Mouse (Mus musculus): ENCODE data around the gene Olfr330. TPM values are rescaled to one million over a fixed set of nuclear protein-coding genes. Genes with fewer than 3 reads are reported as not detected.
"Not testable (repeated sequence)": the region's sequence is repeated elsewhere in the genome, so short reads cannot be mapped to it uniquely, and the experiment has no call there.

Gene Olfr330
- total RNA-seq (2021), result not detected
- long read RNA-seq, experiment 1, result 0 reads
- long read RNA-seq, experiment 2, result 0 reads

DNA sequence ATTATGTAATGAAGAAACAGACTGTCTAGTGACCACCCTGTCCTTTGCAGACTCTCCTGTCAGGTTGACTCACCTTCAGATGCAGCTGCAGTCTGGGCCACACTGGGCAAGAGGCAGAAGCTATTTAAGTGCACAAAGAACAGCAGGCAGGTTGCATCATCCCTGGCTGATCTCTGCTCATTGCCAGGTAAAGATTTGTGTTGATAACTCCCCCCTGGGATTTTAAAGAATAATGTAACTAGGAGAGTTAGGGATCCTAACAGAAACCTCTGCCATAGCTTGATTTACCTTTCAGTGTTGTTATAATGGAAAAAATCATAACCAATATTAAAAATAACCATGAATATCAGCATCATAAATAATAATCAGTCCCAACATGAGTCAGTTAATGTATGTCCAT, at the start of gene Olfr330:
TSS of gene Olfr330 (minus strand) at position 101 of the 400 bp plus-strand sequence.
- DNase-seq; intact Hi-C loops (cut with DNase I): not testable (repeated sequence)

DNA sequence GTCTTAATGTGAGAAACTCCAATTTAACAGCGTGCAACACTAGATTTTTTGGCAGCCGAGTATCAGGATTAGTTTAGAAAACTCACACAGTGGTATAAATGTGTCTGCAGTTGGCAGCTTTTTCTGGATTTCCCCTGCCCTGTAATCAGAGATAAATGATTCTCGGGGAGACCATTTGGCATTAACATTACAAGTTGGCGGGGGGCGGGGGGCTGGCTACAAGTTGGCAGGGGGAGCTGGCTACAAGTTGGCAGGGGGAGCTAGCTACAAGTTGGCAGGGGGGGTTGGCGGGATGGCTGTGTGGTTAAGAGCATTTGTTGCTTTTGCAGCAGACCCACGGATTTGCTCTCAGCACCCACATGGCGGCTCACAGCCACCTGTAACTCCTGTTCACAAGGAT, 44.0 kb upstream of the Olfr330 start:
- DNase-seq, result no peak
- intact Hi-C loops (cut with DNase I), result no loop called here

DNA sequence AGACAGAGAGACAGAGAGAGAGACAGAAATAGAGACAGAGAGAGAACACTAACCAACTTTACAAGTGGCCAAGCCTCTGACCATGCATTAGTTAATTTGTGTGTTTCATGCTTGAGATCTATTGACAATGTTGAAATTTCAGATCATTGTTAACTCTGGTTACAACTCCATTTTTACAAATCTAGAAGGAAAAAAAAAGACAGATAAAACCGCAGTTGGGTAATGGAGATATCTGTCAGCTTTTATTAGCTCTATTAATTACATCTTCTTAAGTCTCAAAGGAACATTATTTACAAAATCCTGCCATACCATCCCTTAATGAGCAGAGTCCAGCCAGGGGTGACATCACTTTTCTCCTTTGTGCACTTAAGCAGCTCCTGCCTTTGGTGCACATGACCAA, 42.8 kb upstream of the Olfr330 start, which contains the start of gene Olfr325:
TSS of gene Olfr325 (plus strand) at position 301 of the 400 bp plus-strand sequence.
- intact Hi-C loops (cut with DNase I), result no loop called here
- no peak for DNase-seq

DNA sequence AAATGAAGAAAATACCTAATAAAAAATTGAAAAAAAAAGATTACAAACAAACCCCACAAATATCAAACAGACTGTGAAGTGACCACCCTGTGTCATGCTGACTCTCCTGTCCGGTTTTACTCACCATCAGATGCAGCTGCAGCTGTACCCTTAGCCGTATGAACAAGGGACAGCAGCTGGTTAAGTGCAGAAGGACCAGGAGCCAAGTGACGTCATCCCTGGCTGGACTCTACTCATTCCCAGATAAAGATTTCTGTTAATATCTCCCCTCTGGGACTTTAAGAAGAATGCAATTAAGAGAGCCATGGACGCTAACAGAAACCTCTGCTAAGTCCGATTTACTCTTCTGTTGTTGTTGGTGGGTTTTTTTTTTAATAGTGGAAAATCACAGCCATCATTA, 35.8 kb upstream of the Olfr330 start, which contains the start of gene Olfr224:
TSS of gene Olfr224 (minus strand) at position 149 of the 400 bp plus-strand sequence.
- peak; percentile 32 to 50 for DNase-seq
- intact Hi-C loops (cut with DNase I), result no loop called here

DNA sequence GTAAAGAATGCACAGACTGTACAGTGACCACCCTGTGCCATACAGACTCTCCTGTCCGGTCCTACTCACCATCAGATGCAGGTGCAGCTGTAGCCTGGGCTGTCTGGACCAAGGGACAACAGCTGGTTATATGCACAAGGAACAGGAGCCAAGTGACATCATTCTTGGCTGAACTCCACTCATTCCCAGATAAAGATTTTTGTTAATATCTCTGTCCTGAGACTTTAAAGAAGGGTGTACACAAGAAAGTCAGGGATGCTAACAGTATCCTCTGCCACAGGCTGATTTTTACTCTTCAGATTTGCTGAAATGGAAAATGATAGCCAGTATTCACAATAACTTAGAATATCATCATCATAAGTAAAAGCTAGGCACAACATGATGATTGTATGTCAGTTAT, 20.9 kb upstream of the Olfr330 start, which contains the start of gene Olfr328:
TSS of gene Olfr328 (minus strand) at position 101 of the 400 bp plus-strand sequence.
- DNase-seq, result peak in 1 of 2 experiments; percentile 3
- intact Hi-C loops (cut with DNase I), result no loop called here

DNA sequence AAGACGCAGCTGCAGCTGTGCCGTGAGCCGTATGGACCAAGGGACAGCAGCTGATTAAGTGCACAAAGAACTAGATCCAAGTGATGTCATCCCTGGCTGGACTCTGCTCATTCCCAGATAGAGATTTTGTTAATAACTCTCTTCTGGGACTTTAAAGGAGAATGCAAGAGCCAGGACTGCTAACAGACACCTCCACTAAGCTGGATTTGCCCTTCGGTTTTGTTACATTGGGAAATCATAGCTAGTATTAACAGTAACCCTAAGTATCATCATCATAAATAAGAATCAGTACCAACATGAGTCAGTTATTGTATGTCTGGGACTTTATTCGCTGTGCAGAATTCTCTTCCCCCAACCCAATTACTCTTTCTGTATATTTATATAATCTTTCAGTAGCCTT, 11.7 kb upstream of the Olfr330 start, which contains the start of gene Olfr329-ps:
TSS of gene Olfr329-ps (minus strand) at position 101 of the 400 bp plus-strand sequence.
- intact Hi-C loops (cut with DNase I), result no loop called here
- peak; percentile 4 to 16 for DNase-seq

DNA sequence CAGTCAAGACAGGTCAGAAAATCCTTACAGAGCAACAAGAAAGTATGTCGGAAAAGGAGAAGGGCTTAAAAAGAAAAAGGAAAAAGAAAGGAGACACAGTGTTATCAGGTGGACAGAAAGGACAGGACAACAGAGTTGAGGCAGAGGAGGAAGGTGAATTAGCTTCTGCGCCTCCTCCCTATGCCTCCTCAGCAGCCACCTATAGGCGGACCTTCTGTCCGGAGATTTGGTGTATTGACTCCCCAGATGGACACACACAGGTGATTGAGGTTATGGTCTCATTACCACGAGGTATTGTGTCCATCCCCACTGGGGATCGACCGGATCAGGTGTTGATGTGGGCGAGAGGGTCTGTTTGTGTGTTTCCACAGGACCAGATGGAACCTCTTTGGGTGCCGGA, 14.9 kb downstream of the Olfr330 start:
- peak; percentile 9 for DNase-seq
- intact Hi-C loops (cut with DNase I), result not testable (repeated sequence)

DNA sequence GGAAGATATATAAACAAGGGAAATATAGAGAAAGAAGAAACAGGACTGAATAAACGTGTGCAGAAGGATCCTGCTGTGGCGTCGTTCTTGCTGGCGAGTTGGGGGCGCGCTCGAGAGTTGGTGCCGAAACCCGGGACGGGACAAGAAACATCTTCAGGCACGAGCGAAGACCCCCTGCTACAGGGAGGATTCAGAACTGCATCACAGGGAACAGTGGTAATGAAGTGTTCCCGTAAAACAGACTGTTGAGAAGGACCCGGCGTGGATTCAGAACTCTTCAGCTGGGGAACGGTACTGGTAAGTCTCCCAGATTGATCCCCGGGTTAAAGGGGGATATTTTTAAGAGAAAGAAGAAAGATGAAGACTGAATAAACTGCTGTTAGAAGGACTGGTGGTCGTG, 15.7 kb downstream of the Olfr330 start:
- intact Hi-C loops (cut with DNase I), result not testable (repeated sequence)
- peak; percentile 60 to 68 for DNase-seq

DNA sequence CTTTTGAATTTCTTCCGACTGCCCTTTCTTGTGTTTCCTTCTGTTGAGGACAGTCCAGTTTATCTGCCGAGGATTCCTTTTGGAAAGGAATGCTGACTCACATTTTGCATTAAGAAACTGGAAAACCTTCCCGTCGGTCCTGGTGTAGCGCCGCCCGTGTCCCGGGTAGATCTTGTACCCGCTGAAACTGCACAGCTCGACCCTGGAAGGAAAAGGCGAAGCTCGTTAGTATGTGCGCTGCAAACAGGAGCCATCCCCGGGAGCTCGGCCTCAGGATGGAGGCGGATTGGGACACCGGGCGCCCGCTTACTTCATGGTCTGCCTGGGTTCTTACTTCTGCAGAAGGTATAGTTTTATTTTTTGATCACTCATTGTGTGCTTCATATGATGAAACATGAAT, 25.6 kb downstream of the Olfr330 start:
- intact Hi-C loops (cut with DNase I); DNase-seq: not testable (repeated sequence)

DNA sequence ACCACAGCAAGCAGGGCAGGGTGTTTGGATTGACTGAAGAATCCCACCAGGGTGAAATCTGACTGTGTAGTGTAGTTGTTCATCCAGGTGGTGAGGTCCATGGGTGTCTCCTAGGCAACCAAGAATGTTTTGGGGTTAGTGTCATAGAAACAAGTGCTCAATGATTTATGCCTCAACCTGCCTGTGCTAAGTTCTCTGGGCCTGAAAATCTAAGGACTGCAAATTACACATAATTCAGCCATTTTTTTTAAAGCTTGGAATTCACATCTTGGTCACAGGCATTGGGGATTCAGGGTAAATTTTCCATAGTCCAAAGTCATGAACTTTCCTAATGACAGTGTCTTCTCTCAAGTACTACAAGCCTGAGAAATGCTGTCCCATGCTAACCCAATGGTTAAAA, 32.2 kb downstream of the Olfr330 start, which contains the start of gene Olfr331:
TSS of gene Olfr331 (minus strand) at position 101 of the 400 bp plus-strand sequence.
- DNase-seq, result not testable (repeated sequence)
- intact Hi-C loops (cut with DNase I), result loop anchor here (5.0 kb wide), 1 partner anchor 100 kb away; no protein-coding TSS in a partner anchor

DNA sequence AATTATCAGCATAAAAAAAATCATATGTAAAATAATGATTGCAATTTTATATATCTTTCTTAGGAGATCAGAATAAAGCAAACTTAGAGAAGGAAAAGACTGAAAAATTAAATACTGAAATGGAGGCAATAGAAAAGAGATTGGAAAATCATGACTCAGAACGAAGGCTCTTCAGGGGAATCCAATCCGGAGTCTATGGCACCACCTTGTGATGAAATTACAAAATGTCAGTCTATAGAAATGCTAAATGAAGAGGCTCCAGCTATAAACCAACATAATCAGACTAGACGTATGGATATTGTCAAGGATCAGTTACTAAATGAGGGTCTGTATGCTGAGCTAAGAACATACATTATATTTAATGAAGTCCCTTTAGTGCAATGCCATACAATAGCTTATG, 35.3 kb downstream of the Olfr330 start:
- intact Hi-C loops (cut with DNase I), result loop anchor here (10.0 kb wide), 1 partner anchor 194 kb away; the partner anchor contains the start of gene Zfp692
- peak in 1 of 2 experiments; percentile 3 for DNase-seq

DNA sequence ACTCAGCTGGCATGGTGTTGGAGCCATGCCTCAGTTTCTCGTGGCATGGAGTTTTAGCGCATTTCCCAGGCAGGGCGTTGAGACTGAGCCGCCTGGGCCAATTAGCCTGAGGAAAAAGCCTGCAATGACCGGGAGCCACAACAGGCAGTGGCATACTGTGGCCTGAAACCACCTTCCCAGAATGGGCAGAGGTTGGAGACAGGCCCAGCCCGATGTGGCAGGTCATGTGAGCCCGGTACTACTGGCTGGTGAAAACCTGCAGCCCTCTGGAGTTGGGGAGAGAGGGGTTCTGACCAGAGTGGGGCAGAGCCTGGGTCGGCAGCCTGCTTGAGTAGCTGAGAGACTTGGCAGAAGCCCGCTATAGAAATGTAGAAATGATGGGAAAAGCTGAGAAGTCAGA, 35.9 kb downstream of the Olfr330 start:
- intact Hi-C loops (cut with DNase I), result loop anchor here (10.0 kb wide), 1 partner anchor 194 kb away; the partner anchor contains the start of gene Zfp692
- DNase-seq, result peak; percentile 30 to 59

DNA sequence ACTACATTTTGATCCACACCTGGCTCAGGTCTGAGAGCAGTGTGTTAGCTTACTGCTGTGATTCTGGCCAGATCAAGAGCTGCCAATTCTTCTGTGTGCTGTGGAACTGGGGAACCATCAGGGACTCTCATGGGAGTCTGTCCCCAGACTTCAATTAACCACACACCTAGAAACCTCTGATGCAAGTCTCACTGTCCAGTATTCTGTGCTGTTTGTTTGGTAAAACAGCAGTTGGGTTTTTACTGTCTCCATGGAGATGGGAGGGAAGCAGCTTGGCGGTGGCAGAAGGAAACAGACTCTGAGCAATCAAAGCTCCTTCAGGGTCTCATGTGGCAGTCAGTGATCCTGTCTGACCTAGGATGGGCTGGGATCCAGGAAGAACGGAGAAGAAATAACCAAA, 42.2 kb downstream of the Olfr330 start, which contains the start of gene Olfr332:
TSS of gene Olfr332 (minus strand) at position 101 of the 400 bp plus-strand sequence.
- no peak for DNase-seq
- intact Hi-C loops (cut with DNase I), result loop anchor here (10.0 kb wide), 1 partner anchor 188 kb away; the partner anchor contains the start of gene Zfp692

Other genes starting within 250 kb of the Olfr330 start
- 1 to 10 TPM; 3.9 to 4.7 TPM for gene Zfp692, start 227.8 kb downstream of the Olfr330 start, total RNA-seq (2021)
- 10 to 100 TPM; 48.9 to 53.1 TPM for gene Zfp672, start 204.5 kb downstream of the Olfr330 start, total RNA-seq (2021)
- gene Sh3bp5l, start 204.1 kb downstream of the Olfr330 start, total RNA-seq (2021), result 10 to 100 TPM; 45.6 to 49.5 TPM
- gene Lypd8, start 155.8 kb downstream of the Olfr330 start, total RNA-seq (2021), result not detected
- gene 1810065E05Rik, start 113.7 kb downstream of the Olfr330 start, total RNA-seq (2021), result not detected
- gene Gm12253, start 102.3 kb downstream of the Olfr330 start, total RNA-seq (2021), result not detected
- not detected for gene Lypd9, start 81.9 kb downstream of the Olfr330 start, total RNA-seq (2021)
- gene Olfr30, start 72.6 kb downstream of the Olfr330 start, total RNA-seq (2021), result not detected
- gene Olfr332, start 42.3 kb downstream of the Olfr330 start, total RNA-seq (2021), result not detected
- not detected for gene Olfr331, start 32.3 kb downstream of the Olfr330 start, total RNA-seq (2021)
- not detected for gene Olfr329-ps, start 11.6 kb upstream of the Olfr330 start, total RNA-seq (2021)
- gene Olfr328, start 20.8 kb upstream of the Olfr330 start, total RNA-seq (2021), result under 1 TPM; 0.10 to 0.12 TPM
- gene Olfr224, start 35.7 kb upstream of the Olfr330 start, total RNA-seq (2021), result not detected
- gene Olfr325, start 42.9 kb upstream of the Olfr330 start, total RNA-seq (2021), result not detected
- gene Olfr324, start 60.3 kb upstream of the Olfr330 start, total RNA-seq (2021), result not detected
- 10 to 100 TPM in 1 of 2 experiments, 1 to 10 TPM in 1; 7.4 to 10.7 TPM for gene 2210407C18Rik, start 81.2 kb upstream of the Olfr330 start, total RNA-seq (2021)
- gene Olfr323, start 95.7 kb upstream of the Olfr330 start, total RNA-seq (2021), result not detected
- under 1 TPM in 1 of 2 experiments, not detected in 1; 0.17 TPM for gene Trim58, start 105.6 kb upstream of the Olfr330 start, total RNA-seq (2021)
- gene Olfr322, start 123.9 kb upstream of the Olfr330 start, total RNA-seq (2021), result not detected
- not detected for gene Olfr320, start 146.3 kb upstream of the Olfr330 start, total RNA-seq (2021)
- not detected for gene Olfr319, start 164.3 kb upstream of the Olfr330 start, total RNA-seq (2021)
- not detected for gene Olfr318, start 189.2 kb upstream of the Olfr330 start, total RNA-seq (2021)
- gene Olfr317, start 204.4 kb upstream of the Olfr330 start, total RNA-seq (2021), result not detected
- not detected for gene Olfr316, start 217.9 kb upstream of the Olfr330 start, total RNA-seq (2021)
- not detected for gene Olfr315, start 238.4 kb upstream of the Olfr330 start, total RNA-seq (2021)
- gene Olfr314, start 248.1 kb upstream of the Olfr330 start, total RNA-seq (2021), result not detected

Measured in heart, postnatal 14 days (tissue).